Mouse (Mus musculus) forelimb bud, embryonic 11.5 days (tissue): ENCODE measurements around the gene Hbq1a.
A peak's percentile ranks its signal among the peaks of the same experiment; 100 is the strongest.
"Not testable (repeated sequence)": the region's sequence is repeated elsewhere in the genome, so short reads cannot be mapped to it uniquely, and the experiment has no call there.

Experiments
- DNase-seq: peaks from one replicate; pipeline ENCODE4 v3.0.0-alpha.2; 2012; ENCODE audit warnings: low read depth, low spot score

The Hbq1a gene

GRCm38 (mm10) chr11:32299865-32300264 lies at the start of gene Hbq1a:
Gene Hbq1a, plus strand, starts transcription at chr11:32300069.
- DNase-seq: not testable (repeated sequence)

GRCm38 (mm10) chr11:32250880-32251763 lies 48.7 kb upstream of the Hbq1a start:
- DNase-seq: no peak

- no peak for DNase-seq
These were observed 46.7 kb upstream of the Hbq1a start for GRCm38 (mm10) chr11:32253121-32253520.

DNA sequence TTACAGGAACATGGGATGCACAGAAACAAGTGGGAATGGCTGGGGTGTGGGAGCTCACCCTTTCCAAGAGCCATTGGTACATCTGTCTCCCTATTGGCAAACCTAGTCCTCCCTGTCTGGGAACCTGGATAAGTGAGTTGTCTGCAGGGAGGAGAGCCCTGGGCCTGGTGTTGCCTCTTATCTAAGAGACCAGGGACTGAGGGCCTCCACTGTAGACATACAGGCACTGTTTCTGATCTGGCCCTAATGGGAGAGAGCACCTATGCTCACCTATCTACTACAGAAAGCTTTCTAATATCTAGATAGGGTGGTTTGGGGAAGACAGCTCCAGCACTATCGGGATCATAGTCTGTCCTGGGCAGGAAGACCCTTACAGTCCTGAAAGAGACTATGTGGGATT lies 43.7 kb upstream of the Hbq1a start:
- no peak for DNase-seq

GRCm38 (mm10) chr11:32256566-32256965 lies 43.3 kb upstream of the Hbq1a start:
- no peak for DNase-seq

DNA sequence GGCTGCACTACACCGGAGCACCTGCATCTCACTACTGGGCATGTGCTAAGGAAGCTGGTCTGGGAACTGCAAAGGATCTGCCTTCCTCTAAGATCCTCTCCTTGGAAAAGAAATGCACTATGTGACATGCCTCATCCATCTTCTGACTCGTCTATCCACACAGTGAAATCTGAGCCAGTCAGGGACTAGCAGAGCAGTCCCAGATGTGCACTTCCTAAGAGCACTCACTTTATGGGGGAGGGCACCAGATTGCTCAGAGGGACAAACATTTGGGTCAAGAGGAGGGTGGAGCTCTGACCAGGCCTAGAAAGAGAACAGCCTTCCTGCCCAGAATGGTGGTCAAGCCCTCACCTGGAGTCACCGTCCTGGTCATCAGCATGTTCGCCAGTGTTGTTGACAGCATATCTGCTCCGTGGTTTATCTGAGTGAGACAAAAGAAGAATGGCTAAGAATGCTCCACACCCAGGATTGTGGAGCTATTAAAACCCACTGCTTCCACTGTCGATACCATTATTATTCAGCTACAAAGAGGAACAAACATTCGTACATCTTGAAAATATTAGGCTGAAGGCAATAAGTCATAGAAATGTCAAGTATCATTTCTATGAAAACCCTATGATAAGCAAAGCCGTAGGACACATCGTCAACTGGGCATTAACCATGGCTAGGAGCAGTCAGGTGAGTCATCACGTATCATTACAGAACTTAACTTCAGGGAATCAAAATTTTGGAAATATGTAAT lies 37.0 kb upstream of the Hbq1a start:
- no peak for DNase-seq

DNA sequence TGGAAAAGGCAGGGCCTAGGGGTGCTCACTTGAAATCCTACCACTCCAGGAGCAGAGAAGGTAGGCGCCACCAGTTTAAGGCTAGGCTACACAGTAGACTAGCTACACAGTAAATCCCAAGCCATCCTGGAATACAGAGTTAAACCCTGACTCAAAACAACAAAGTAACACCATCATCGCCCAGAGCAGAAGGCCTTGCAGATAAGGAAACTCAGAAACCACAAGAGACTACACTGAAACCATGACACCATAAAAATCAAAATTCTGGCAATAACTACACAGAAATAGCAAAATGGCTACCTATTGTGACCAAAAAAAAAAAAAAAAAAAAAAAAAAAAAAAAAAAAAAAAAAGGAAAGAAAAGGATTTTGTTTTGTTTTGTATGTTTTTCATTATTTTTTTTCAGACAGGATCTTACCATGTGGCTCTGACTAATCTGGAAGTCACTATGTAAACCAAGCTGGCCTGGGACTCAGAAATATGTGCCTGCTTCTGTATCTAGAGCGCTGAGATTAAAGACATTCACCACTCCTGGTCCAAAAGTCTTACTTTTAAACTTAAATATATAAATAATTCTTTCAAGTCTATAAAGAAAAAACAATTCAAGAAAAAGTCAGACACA lies 34.6 kb upstream of the Hbq1a start:
- no peak for DNase-seq

DNA sequence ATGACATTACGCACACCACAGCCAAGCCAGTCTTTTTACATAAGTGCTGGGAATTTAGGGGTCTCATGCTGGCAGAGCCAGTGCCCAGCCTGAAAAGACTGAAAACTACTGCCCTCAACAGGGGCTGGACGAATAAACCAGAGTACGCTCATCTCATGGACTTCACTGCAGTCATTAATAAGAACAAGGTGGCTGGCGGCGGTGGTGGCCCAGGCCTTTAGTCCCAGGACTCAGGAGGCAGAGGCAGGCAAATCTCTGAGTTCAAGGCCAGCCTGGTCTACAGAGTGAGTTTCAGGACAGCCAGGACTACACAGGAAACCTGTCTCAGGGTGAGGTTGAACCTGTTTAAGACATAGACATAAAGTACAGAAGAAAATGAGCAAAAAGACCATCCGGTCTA lies 33.7 kb upstream of the Hbq1a start:
- DNase-seq: no peak

GRCm38 (mm10) chr11:32266776-32267175 lies 33.1 kb upstream of the Hbq1a start:
- DNase-seq: no peak

DNA sequence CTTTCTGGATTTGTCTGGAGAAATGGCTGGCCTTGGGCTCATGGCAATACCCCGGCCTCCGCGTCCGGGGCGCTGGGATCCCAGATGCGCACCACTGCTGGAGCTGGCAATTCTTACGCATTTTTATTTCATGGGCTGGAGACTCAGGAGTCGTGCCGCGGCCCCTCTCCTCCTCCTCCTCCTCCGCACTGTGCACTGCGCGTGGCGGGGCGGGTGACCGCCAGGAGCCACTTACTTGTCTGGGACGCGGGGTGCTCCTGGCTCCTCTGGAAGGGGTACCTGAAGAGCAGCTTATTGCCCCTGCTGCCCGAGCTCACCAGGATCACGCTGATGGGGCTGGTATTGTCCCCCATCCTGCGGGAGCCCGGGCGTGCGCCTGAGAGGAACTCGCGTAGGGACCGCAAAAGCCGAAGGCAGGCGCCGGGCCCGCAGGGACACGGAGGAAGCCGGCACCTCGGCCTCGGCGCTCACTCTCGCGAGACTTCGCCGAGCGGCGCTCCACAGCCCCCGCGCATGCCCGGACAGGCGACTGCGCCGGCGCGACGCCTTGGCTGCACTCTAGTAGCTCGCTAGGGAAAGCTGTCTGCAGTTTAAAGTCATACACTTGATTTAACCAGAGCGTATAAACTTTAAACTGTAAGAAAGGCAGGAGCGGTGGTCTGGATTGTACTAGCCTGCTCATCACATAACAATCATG lies 32.5 kb upstream of the Hbq1a start, which contains the start of gene Nprl3:
Gene Nprl3 (minus strand): TSS at position 520 of the 697 bp plus-strand sequence.
- peak; percentile 93 for DNase-seq

- DNase-seq: no peak
These were observed 31.9 kb upstream of the Hbq1a start for GRCm38 (mm10) chr11:32267964-32268363.

- no peak for DNase-seq
These were observed 30.9 kb upstream of the Hbq1a start for GRCm38 (mm10) chr11:32268952-32269351.

DNA sequence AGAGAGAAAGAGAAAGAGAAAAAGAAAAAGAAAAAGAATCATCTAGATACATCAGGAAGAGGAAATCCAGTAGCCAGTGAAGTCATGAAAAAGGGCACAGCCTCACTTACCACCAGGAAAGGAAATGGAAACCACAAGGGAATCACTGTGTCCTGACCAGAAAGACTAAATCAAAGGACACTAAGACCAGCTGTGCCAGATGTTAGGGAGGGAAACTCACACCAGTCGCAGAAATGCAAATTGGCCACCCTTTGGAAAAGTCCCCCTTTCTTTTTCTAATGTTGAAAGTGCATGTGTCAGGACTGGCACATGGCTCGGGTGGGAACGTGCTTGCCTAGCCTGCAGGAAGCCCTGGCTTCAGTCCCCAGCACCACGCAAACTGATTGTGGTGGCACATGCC lies 28.7 kb upstream of the Hbq1a start:
- DNase-seq: no peak

- no peak for DNase-seq
These were observed 23.5 kb upstream of the Hbq1a start, which contains the start of gene Hba-x for GRCm38 (mm10) chr11:32276347-32276746. Gene Hba-x, plus strand, starts transcription at chr11:32276400.

GRCm38 (mm10) chr11:32277736-32278457 lies 22.0 kb upstream of the Hbq1a start:
- DNase-seq: no peak

GRCm38 (mm10) chr11:32278458-32278957 lies 21.4 kb upstream of the Hbq1a start:
- no peak for DNase-seq

DNA sequence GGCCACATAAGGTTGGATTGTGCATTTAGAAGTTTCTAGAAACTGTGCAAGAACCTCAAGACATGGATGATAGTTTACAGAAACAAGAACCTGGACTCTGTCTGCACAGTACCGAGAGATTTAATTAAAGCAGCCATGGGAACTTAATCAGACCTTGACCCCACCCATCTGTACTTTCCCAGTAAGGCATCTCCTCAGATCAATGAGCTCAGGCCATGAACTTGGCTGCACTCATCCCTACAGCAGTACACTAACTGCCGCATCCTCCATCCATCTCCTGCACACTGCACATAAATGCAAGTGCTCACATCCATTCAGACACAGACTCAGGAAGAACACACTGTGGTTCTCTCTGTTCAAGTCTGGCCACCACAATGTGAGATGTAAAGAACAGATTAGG lies 19.2 kb upstream of the Hbq1a start:
- DNase-seq: no peak

- DNase-seq: no peak
These were observed 18.3 kb upstream of the Hbq1a start for GRCm38 (mm10) chr11:32281416-32282144.

DNA sequence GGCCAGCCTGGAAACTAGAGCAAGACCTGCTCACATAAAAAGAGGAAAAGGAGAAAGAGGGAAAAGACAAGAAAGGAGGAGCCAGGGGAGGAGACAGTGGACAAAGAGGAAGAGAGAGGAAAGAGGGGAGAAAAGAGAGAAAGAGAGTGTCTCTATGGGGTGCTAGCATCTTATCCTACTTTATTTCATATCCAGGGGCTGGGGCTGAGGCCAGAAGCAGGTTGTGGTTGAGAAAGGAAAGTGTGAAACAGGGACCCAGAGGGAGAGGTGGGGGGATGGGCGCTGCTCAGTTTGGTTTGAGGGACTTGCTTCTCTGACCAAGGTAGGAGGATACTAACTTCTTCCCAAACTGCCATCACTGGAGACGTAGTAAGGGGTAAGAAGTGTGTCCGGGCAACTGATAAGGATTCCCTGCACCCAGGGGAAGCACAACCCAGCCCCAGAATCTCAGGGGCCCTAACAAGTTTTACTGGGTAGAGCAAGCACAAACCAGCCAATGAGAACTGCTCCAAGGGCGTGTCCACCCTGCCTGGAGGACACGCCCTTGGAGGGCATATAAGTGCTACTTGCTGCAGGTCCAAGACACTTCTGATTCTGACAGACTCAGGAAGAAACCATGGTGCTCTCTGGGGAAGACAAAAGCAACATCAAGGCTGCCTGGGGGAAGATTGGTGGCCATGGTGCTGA lies 16.6 kb upstream of the Hbq1a start, which contains the start of gene Hba-a1:
Gene Hba-a1 (plus strand): TSS at position 421 of the 687 bp plus-strand sequence.
- not testable (repeated sequence) for DNase-seq
